Mouse (Mus musculus) midbrain, embryonic 12.5 days (tissue): ENCODE data around the gene Ssxb3. TPM values are rescaled to one million over a fixed set of nuclear protein-coding genes. Genes with fewer than 3 reads are reported as not detected.
"Not testable (repeated sequence)": the region's sequence is repeated elsewhere in the genome, so short reads cannot be mapped to it uniquely, and the experiment has no call there.

Source experiments
- ATAC-seq: fragments of 200-750 bp; cut with Nextera tagmentation; 2 replicates; pipeline ENCODE4 v1.8.0; 2017; ENCODE audit warnings: low read depth, moderate TSS enrichment, moderate library complexity; ENCODE audit not compliant: low FRiP score
- H3K27ac ChIP-seq: fragments of 300-500 bp; sonication (generic); replicated peaks from 2 replicates; pipeline ENCODE4 v1.5.1; 2016; ENCODE audit warnings: mild to moderate bottlenecking
- H3K27me3 ChIP-seq: fragments of 300-500 bp; sonication (generic); 2 replicates; pipeline ENCODE4 v1.6.1; 2016; ENCODE audit warnings: mild to moderate bottlenecking
- H3K36me3 ChIP-seq: fragments of 300-500 bp; sonication (generic); 2 replicates; pipeline ENCODE4 v1.6.1; 2016
- H3K4me1 ChIP-seq: fragments of 300-500 bp; sonication (generic); 2 replicates; pipeline ENCODE4 v1.6.1; 2016
- H3K4me2 ChIP-seq: fragments of 300-500 bp; sonication (generic); replicated peaks from 2 replicates; pipeline ENCODE4 v1.6.1; 2016; ENCODE audit warnings: mild to moderate bottlenecking, moderate library complexity
- H3K4me3 ChIP-seq: fragments of 300-500 bp; sonication (generic); 2 replicates; pipeline ENCODE4 v1.5.1; 2016; ENCODE audit warnings: mild to moderate bottlenecking
- H3K9ac ChIP-seq: fragments of 300-500 bp; sonication (generic); replicated peaks from 2 replicates; pipeline ENCODE4 v1.6.1; 2016; ENCODE audit warnings: mild to moderate bottlenecking, moderate library complexity
- H3K9me3 ChIP-seq: fragments of 300-500 bp; sonication (generic); 2 replicates; pipeline ENCODE4 v1.6.1; 2016; ENCODE audit warnings: mild to moderate bottlenecking
- WGBS: fragments of 180-500 bp; shearing (Covaris S2); methylation state at CpG from one replicate; pipeline ENCODE4 v1.1.7; 2016; 5-methylcytosine and 5-hydroxymethylcytosine counted together
- polyA plus RNA-seq: library from polyadenylated mRNA; unstranded; fragments of >200 nt; fragmentation: Nextera tagmentation; extraction: Ambion mirVana; gene quantifications from 2 replicates; pipeline ENCODE4 v1.2.1, GENCODE M21; 2016

Ssxb3 gene
- not detected in 2 replicates for polyA plus RNA-seq

GRCm38 (mm10) chrX:8591716-8592115 lies at the start of gene Ssxb3:
Ssxb3 (minus strand) TSS chrX:8591816.
- not testable (repeated sequence) for ATAC-seq, H3K4me2 ChIP-seq, H3K9me3 ChIP-seq

GRCm38 (mm10) chrX:8548155-8548554 lies 43.5 kb downstream of the Ssxb3 start, which contains the start of gene Ssxb6:
Ssxb6 (minus strand) TSS chrX:8548255.
- not testable (repeated sequence) for H3K4me2 ChIP-seq, H3K4me3 ChIP-seq, H3K27me3 ChIP-seq, H3K9ac ChIP-seq, ATAC-seq, H3K27ac ChIP-seq, H3K36me3 ChIP-seq, H3K4me1 ChIP-seq, H3K9me3 ChIP-seq
- 68% methylated on average over 4 of the region's 4 CpGs for WGBS

More at GRCm38 (mm10) chrX:8591716-8592115, at the start of gene Ssxb3:
- not testable (repeated sequence) for H3K27ac ChIP-seq, H3K27me3 ChIP-seq, H3K9ac ChIP-seq, H3K4me3 ChIP-seq, H3K4me1 ChIP-seq, H3K36me3 ChIP-seq
- 35% methylated on average over 1 of the region's 1 CpGs for WGBS

Other genes with a start within 250 kb of the Ssxb3 start
- gene Ssxb9, start 224.8 kb downstream of the Ssxb3 start, polyA plus RNA-seq = not detected in 2 replicates
- not detected in 2 replicates for gene Ssxb1, start 178.5 kb downstream of the Ssxb3 start, polyA plus RNA-seq
- not detected in 2 replicates for gene Ssxb2, start 130.1 kb downstream of the Ssxb3 start, polyA plus RNA-seq
- gene Gm14459, start 66.9 kb downstream of the Ssxb3 start, polyA plus RNA-seq = not detected in 2 replicates
- gene Ssxb6, start 43.6 kb downstream of the Ssxb3 start, polyA plus RNA-seq = not detected in 2 replicates
- not detected in 2 replicates for gene Ssxb8, start 99.0 kb upstream of the Ssxb3 start, polyA plus RNA-seq
- not detected in 2 replicates for gene Ssx9, start 156.6 kb upstream of the Ssxb3 start, polyA plus RNA-seq
- gene Ssxb5, start 211.9 kb upstream of the Ssxb3 start, polyA plus RNA-seq = not detected in 2 replicates